Mouse (Mus musculus): ENCODE data around the gene Cacna1g.

GRCm38 (mm10) chr11:94390825-94391224 lies 83.2 kb downstream of the Cacna1g start:
- TF ChIP-seq GATA1 (IDR thresholded peaks at IDR 0.05; ENCODE audit: borderline replicate concordance, low read length), result no peak
- no peak for TF ChIP-seq FLI1 (IDR thresholded peaks at IDR 0.05; ENCODE audit: low read length)

All from megakaryocyte, embryonic 14.5 days (primary cell).